Mouse (Mus musculus) ES-Bruce4 (cell line): Measurements from ENCODE around the gene Lifr. TPM values are rescaled to one million over a fixed set of nuclear protein-coding genes. Genes with fewer than 3 reads are reported as not detected.

Experiments
- H3K27ac ChIP-seq: 2 replicates; pipeline ENCODE4 v1.5.1; 2012; ENCODE audit warnings: low read length, inconsistent platforms; ENCODE audit not compliant: insufficient read depth
- H3K27me3 ChIP-seq: 2 replicates; pipeline ENCODE4 v1.6.1; 2012; ENCODE audit warnings: mild to moderate bottlenecking, low read length, inconsistent platforms; ENCODE audit not compliant: control insufficient read depth, poor library complexity, insufficient read depth, severe bottlenecking
- H3K36me3 ChIP-seq: 2 replicates; pipeline ENCODE4 v1.6.1; 2012; ENCODE audit warnings: inconsistent platforms, mild to moderate bottlenecking, low read length, moderate library complexity; ENCODE audit not compliant: control insufficient read depth, poor library complexity, insufficient read depth, severe bottlenecking
- H3K4me1 ChIP-seq: one replicate; pipeline ENCODE4 v1.8.1; 2011; ENCODE audit warnings: low read length; ENCODE audit not compliant: control insufficient read depth, insufficient read depth
- H3K4me3 ChIP-seq: 2 replicates; pipeline ENCODE4 v1.5.1; 2011; ENCODE audit warnings: low read depth, mild to moderate bottlenecking, low read length
- H3K9ac ChIP-seq: 2 replicates; pipeline ENCODE4 v1.6.1; 2012; ENCODE audit warnings: low read depth, mild to moderate bottlenecking, inconsistent platforms; ENCODE audit not compliant: poor library complexity, severe bottlenecking
- H3K9me3 ChIP-seq: replicated peaks from 2 replicates; pipeline ENCODE4 v1.6.1; 2012; ENCODE audit warnings: mild to moderate bottlenecking, low read length, inconsistent platforms; ENCODE audit not compliant: control insufficient read depth, poor library complexity, insufficient read depth, severe bottlenecking
- CTCF ChIP-seq: IDR thresholded peaks from one replicate; pipeline ENCODE4 v1.8.1; 2011; ENCODE audit warnings: low read depth, low read length
- EP300 ChIP-seq: IDR thresholded peaks from 2 replicates; pipeline ENCODE4 v1.6.1; 2011; ENCODE audit warnings: low read depth, low read length; ENCODE audit not compliant: insufficient read depth
- POLR2A ChIP-seq: IDR thresholded peaks from one replicate; pipeline ENCODE4 v1.8.1; 2011; ENCODE audit warnings: low read length; ENCODE audit not compliant: insufficient read depth
- polyA plus RNA-seq: library from polyadenylated mRNA; stranded (reverse); fragments of >200 nt; gene quantifications from 2 replicates; pipeline ENCODE4 v1.2.4, GENCODE M21; 2011; ENCODE audit warnings: low read depth; ENCODE audit not compliant: missing spikeins, insufficient read depth, insufficient read length

Lifr gene
- polyA plus RNA-seq, 1 experiment: 33.8 TPM

- Histone ChIP-seq H3K36me3 (no peaks in the 10 kb centered on the region), H3K27ac (no peak overlapping the region), H3K27me3 (no peaks in the 10 kb centered on the region), H3K9ac (no peak overlapping the region), H3K9me3 (no peaks in the 10 kb centered on the region), H3K4me3 (no peak overlapping the region), H3K4me1 (no peaks in the 10 kb centered on the region)
- no peak for TF ChIP-seq CTCF
- no peak for TF ChIP-seq POLR2A
- TF ChIP-seq EP300: no peak
Measured at GRCm38 (mm10) chr15:7206110-7206509, 115.7 kb downstream of the Lifr start.

DNA sequence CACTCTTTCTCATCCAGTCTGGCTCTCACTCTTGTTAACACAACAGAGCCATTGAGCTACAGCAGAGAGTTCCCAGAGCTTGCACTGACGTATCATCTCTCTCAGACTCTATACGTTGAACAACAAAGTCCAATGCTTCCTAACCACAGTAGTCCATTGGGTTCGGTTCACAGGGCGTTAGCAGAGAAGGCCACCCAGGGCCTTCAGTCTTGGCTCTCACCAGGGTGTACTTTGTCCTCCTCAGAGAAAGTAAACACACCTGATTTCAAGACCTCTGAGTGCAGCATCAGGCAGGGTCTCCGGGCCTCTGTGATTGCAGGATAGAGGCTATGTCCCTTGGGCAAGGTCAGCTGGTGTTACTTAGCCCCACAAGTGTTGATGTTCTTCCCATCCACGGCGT, 116.9 kb downstream of the Lifr start:
- Histone ChIP-seq H3K36me3 (no peaks in the 10 kb centered on the region), H3K27me3 (no peaks in the 10 kb centered on the region), H3K27ac (no peak overlapping the region), H3K4me1 (no peaks in the 10 kb centered on the region), H3K4me3 (no peak overlapping the region), H3K9ac (no peak overlapping the region), H3K9me3 (no peaks in the 10 kb centered on the region)
- TF ChIP-seq POLR2A (no peak), CTCF (no peak), EP300 (no peak)

- TF ChIP-seq POLR2A (no peak), CTCF (no peak), EP300 (no peak)
- Histone ChIP-seq H3K4me3 (no peak overlapping the region), H3K4me1 (no peaks in the 10 kb centered on the region)
Measured at GRCm38 (mm10) chr15:7208180-7208579, 117.8 kb downstream of the Lifr start.

GRCm38 (mm10) chr15:7213683-7214082, 123.3 kb downstream of the Lifr start:
- no peak overlapping the region for H3K9ac ChIP-seq
- no peak overlapping the region for H3K4me3 ChIP-seq
- H3K4me1 ChIP-seq: no peaks in the 10 kb centered on the region
- H3K27ac ChIP-seq: no peak overlapping the region
- no peak for TF ChIP-seq EP300
- TF ChIP-seq CTCF: no peak
- TF ChIP-seq POLR2A: no peak
- H3K27me3 ChIP-seq: no peaks in the 10 kb centered on the region
- H3K9me3 ChIP-seq: no peaks in the 10 kb centered on the region
- H3K36me3 ChIP-seq: no peaks in the 10 kb centered on the region

More at GRCm38 (mm10) chr15:7208180-7208579, 117.8 kb downstream of the Lifr start:
- no peaks in the 10 kb centered on the region for H3K27me3 ChIP-seq
- no peak overlapping the region for H3K9ac ChIP-seq
- H3K9me3 ChIP-seq: no peaks in the 10 kb centered on the region
- no peak overlapping the region for H3K27ac ChIP-seq
- H3K36me3 ChIP-seq: no peaks in the 10 kb centered on the region

GRCm38 (mm10) chr15:7215845-7216244, 125.4 kb downstream of the Lifr start:
- no peaks in the 10 kb centered on the region for H3K27me3 ChIP-seq
- no peak overlapping the region for H3K4me3 ChIP-seq
- H3K4me1 ChIP-seq: no peaks in the 10 kb centered on the region
- H3K36me3 ChIP-seq: no peaks in the 10 kb centered on the region
- no peak overlapping the region for H3K9ac ChIP-seq
- no peak overlapping the region for H3K27ac ChIP-seq
- H3K9me3 ChIP-seq: no peaks in the 10 kb centered on the region
- no peak for TF ChIP-seq CTCF

- H3K9me3 ChIP-seq: no peaks in the 10 kb centered on the region
- no peaks in the 10 kb centered on the region for H3K27me3 ChIP-seq
- no peak overlapping the region for H3K4me3 ChIP-seq
- H3K9ac ChIP-seq: no peak overlapping the region
- H3K4me1 ChIP-seq: no peaks in the 10 kb centered on the region
- H3K36me3 ChIP-seq: no peaks in the 10 kb centered on the region
- no peak overlapping the region for H3K27ac ChIP-seq
- TF ChIP-seq POLR2A (no peak), CTCF (no peak), EP300 (no peak)
Measured at GRCm38 (mm10) chr15:7216581-7217272, 126.3 kb downstream of the Lifr start.
